Mouse (Mus musculus): ENCODE measurements at regions not wholly inside any gene's neighbourhood (a gene's known extent, or its start where the extent isn't known, plus 50 kb on each side); places are given as distances from the start of the nearest gene placed in this dataset.

DNA sequence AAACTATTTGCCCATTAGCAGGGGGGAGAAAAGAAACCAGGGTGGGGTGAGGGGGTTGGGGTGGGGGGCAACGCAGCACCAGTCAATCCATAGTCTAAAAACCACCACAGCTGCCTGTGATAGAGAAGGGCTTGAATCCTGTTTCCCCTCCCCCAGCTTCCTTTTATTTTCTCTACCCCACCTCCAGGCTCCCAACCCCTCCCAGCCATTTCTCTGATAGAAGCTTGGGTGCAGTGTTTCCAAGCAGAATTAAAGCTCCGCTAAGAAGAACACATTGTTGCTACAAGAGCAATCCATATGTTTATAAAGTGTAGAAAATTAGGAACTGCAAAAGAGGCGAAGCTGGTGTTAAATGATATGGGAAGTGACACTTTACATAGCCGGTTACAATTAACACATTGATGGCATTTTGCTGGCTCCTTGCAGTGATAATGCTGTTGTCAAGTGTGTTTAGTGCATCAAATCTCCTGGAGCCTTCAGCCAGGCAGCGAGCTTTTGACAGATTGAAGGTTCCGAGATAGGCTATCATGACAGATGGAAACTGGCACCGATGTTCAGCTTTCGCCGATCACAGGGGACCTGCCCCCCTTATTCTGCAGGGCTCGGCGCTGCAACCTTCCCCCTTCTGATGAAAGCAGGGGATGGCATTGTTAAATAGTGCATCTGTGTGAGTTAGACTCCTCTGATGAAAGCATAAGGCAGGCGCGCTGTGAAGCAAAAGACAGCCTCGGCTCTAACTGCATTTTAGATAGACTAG, 217.8 kb upstream of the Atp5g3 start:
- peak overlapping the region; percentile 69 for H3K9ac ChIP-seq

DNA sequence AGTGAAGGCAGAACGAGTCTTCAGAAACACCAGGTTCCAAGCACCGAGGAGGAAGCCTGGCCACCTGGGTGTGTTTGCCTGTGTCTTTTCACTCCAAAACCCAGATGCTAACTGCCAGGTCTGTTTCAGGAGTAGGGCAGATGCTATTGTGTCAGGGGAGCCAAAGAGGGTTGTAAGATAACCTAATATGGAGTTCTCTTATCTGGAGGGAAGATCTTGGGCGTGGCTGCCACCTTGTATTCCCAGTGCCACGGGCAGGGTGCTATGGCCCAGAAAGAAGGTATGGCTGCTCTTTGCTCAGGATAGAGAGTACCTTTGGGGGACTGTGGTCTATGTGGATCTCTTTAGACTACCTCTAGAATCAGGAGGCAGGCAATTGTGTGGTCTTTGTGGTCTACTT, 216.0 kb upstream of the Atp5g3 start:
- Histone ChIP-seq H3K4me3 (no peak overlapping the region), H3K9ac (no peak overlapping the region), H3K36me3 (no peaks in the 10 kb centered on the region), H3K27me3 (replicated peaks) (peaks cover 20% of the 10 kb centered on the region), H3K4me1 (peaks cover 21% of the 10 kb centered on the region), H3K9me3 (no peaks in the 10 kb centered on the region), H3K27ac (replicated peaks) (no peak overlapping the region), H3K4me2 (no peak overlapping the region)
- WGBS: 71% methylated on average over 4 of the region's 4 CpGs
- no peak for ATAC-seq (ENCODE audit: extremely low read depth, insufficient number of reproducible peaks, low FRiP score, low TSS enrichment)

More for the DNA sequence above, 217.8 kb upstream of the Atp5g3 start:
- Histone ChIP-seq H3K4me2 (peak overlapping the region; percentile 82), H3K9me3 (no peaks in the 10 kb centered on the region), H3K4me3 (peak overlapping the region; percentile 48), H3K27me3 (replicated peaks) (peaks cover 20% of the 10 kb centered on the region), H3K36me3 (no peaks in the 10 kb centered on the region), H3K27ac (replicated peaks) (no peak overlapping the region), H3K4me1 (peaks cover 21% of the 10 kb centered on the region)
- no peak for ATAC-seq (ENCODE audit: extremely low read depth, insufficient number of reproducible peaks, low FRiP score, low TSS enrichment)
- under 1% methylated on average over 14 of the region's 14 CpGs for WGBS

DNA sequence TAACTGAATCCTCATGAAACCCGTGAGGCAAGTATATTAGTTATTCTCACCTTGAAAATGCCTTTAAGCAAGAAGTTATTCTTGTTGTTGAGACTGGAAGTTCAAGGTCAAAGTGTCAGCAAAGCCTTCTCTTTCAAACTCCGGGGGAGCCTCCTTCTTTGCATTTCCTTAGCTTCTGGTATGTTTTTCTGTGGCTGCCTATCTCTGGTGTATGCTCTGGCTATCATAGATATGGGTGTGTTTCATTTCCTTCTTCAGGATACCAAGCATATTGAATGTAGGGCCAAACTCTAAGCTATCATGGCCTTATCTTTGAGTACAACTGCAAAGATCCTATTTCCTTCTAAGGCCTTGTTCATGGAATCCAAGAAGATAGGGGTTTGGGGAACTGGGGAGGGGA, 213.1 kb upstream of the Atp5g3 start:
- Histone ChIP-seq H3K4me1 (peaks cover 17% of the 10 kb centered on the region), H3K4me2 (no peak overlapping the region), H3K4me3 (no peak overlapping the region), H3K9me3 (no peaks in the 10 kb centered on the region), H3K27ac (replicated peaks) (no peak overlapping the region), H3K9ac (no peak overlapping the region), H3K36me3 (no peaks in the 10 kb centered on the region), H3K27me3 (replicated peaks) (no peaks in the 10 kb centered on the region)
- ATAC-seq (ENCODE audit: extremely low read depth, insufficient number of reproducible peaks, low FRiP score, low TSS enrichment): no peak
- WGBS: 42% methylated on average over 2 of the region's 2 CpGs

DNA sequence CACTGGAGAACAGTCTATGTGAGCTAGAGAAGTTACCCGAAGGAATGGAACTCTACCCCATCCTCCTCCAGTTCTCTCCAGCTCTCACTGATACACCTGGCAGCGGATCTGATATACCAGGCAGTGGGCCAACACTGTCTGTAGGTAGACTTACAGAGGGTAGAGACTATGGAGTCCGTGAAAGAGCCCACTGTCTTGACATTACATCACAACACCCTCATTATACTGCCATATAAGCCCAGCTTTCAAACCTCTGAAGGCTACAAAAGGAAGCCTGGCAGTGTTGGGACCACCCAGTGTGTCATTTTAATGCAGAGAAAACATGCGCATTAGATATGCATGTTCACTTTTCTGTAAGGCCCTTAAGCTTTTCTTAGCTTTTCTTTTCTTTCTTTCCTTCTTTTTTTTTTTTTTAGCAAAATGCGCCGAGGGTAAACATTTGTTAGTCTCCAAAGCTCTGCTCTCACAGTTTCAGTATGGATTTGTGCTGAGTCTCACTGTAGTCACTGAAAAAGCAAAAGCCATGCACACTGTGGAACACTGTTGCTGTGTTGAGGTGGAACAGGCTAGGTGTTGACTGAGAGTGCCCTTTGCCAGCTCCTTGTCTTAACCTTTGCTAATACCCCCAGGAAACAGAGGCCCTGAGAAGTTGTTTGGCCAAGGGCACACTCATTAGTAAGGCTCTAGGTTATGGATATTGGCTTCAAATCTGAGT, 212.4 kb upstream of the Atp5g3 start:
- ATAC-seq (ENCODE audit: extremely low read depth, insufficient number of reproducible peaks, low FRiP score, low TSS enrichment): no peak
- no peaks in the 10 kb centered on the region for H3K36me3 ChIP-seq
- no peak overlapping the region for H3K27ac ChIP-seq (replicated peaks)
- peaks cover 10% of the 10 kb centered on the region; the same call in 1 of the 2 replicates for H3K4me1 ChIP-seq
- no peak overlapping the region for H3K9ac ChIP-seq
- H3K9me3 ChIP-seq: no peaks in the 10 kb centered on the region
- WGBS: 65% methylated on average over 6 of the region's 6 CpGs
- no peak overlapping the region for H3K4me3 ChIP-seq
- no peak overlapping the region for H3K4me2 ChIP-seq
- no peaks in the 10 kb centered on the region for H3K27me3 ChIP-seq (replicated peaks)

DNA sequence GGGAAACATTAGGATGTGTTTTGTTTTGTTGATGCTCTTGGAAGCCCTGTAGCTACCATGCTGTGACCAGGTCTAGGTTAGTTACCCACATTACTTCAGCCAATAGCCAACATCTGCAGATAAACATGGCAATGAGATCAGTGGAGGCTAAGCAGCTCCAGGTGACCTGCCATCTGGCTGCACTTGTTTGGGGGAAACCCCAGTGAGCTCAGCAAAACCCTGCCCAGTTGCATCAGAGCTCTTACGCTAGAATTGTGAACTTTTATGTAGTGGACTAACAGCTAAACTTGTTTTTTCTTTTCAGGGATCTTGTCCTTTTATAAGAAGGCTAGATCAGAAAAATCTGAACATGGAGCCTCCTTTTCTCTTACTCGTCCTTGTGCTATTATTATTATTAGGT, 211.8 kb upstream of the Atp5g3 start:
- ATAC-seq (ENCODE audit: extremely low read depth, insufficient number of reproducible peaks, low FRiP score, low TSS enrichment): no peak
- no peak overlapping the region for H3K27ac ChIP-seq (replicated peaks)
- no peak overlapping the region for H3K4me2 ChIP-seq
- H3K4me1 ChIP-seq: 0 out of 2 replicates have a peak, but pooled peaks cover 9% of the 10 kb centered on the region
- H3K27me3 ChIP-seq (replicated peaks): no peaks in the 10 kb centered on the region
- WGBS: 58% methylated on average over 2 of the region's 2 CpGs
- no peak overlapping the region for H3K4me3 ChIP-seq
- no peak overlapping the region for H3K9ac ChIP-seq
- no peaks in the 10 kb centered on the region for H3K9me3 ChIP-seq
- H3K36me3 ChIP-seq: no peaks in the 10 kb centered on the region

DNA sequence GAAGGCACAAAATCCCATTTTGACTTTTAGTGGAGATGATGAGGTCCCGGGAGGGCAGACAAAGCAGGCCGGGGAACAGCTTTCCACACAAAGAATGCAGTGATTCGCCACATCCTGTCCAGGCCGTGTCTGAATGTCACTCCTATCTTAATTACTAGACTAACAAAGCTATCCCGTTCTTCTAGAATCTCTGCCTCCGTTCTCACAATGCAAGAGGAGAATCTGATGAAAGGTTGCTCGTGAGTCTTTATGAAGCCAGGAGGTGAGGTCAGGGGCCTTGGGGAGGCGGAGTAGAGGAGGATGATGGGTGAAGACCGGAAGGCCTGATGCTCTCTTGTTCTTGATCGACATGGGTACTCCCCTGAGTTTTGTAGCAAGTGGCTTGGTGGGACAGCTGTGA, 208.9 kb upstream of the Atp5g3 start:
- ATAC-seq (ENCODE audit: extremely low read depth, insufficient number of reproducible peaks, low FRiP score, low TSS enrichment): no peak
- Histone ChIP-seq H3K4me3 (no peak overlapping the region), H3K27me3 (replicated peaks) (no peaks in the 10 kb centered on the region), H3K9ac (no peak overlapping the region), H3K4me1 (0 out of 2 replicates have a peak, but pooled peaks cover 9% of the 10 kb centered on the region), H3K9me3 (no peaks in the 10 kb centered on the region), H3K4me2 (0 out of 2 replicates have a peak overlapping the region, but pooled peaks have one; percentile 2), H3K36me3 (no peaks in the 10 kb centered on the region), H3K27ac (replicated peaks) (no peak overlapping the region)
- WGBS: 56% methylated on average over 10 of the region's 10 CpGs

DNA sequence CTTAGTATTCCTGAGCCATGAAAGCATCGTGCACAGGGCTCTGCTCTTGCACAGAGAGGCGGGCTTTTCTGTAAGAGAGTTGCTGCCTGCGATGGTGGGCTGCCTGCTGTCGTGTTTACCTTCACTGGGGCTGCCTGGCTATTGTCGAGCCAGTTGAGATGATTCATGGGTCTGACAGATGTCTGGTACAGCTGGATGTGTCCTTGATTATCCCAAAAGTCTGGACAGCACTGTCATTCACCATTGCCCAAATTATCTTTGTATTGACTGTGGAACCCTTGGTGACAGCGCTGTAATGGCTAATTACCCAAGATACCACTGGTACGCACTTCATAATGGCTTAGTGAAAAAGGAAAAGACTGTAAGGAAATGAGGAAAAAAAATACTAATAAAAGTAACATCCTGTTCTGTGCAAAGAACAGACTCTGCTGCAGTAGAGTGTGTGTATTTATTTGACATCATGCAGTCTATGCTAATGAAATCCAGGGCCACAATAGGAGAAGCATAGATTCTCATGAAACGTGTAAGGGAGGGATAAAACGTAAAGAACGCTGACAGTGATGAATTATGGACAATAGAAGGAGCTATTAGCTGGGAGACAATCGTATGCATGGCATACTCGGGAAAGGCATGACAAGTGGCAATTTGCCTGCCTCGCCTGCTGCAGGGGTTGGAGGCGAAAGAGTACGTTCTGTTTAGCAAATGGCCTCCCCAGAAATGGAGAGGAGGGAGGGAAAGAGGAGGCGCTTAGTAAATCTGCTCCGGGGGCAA, 208.2 kb upstream of the Atp5g3 start:
- Histone ChIP-seq H3K4me2 (0 out of 2 replicates have a peak overlapping the region, but pooled peaks have one; percentile 2), H3K27ac (replicated peaks) (no peak overlapping the region)
- 57% methylated on average over 17 of the region's 17 CpGs for WGBS

DNA sequence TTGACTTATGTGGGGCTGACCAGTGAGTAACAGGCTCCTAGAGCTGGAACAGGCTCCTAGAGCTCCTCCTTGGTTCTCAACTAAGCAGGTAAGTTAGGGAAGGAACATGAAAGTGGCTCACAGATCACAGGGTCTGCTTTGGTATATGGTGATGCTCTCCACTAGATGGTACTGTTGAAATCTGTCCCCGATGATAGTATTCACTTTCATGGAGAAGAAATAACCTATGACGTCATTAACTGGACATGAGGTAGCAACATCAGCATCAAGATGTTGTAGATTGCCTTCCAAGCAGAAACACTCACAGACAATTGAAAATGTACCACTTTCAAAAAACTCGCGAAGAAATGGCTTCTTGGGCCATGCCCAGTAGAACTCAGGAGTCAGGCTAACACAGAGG, 195.3 kb upstream of the Atp5g3 start:
- no peak for ATAC-seq (ENCODE audit: extremely low read depth, insufficient number of reproducible peaks, low FRiP score, low TSS enrichment)
- no peak overlapping the region for H3K27ac ChIP-seq (replicated peaks)
- no peaks in the 10 kb centered on the region for H3K4me1 ChIP-seq
- no peaks in the 10 kb centered on the region for H3K9me3 ChIP-seq
- H3K4me2 ChIP-seq: no peak overlapping the region
- no peaks in the 10 kb centered on the region for H3K36me3 ChIP-seq
- H3K27me3 ChIP-seq (replicated peaks): no peaks in the 10 kb centered on the region
- H3K9ac ChIP-seq: no peak overlapping the region
- WGBS: 73% methylated on average over 4 of the region's 4 CpGs
- no peak overlapping the region for H3K4me3 ChIP-seq

More for the DNA sequence above, 208.2 kb upstream of the Atp5g3 start:
- no peaks in the 10 kb centered on the region for H3K27me3 ChIP-seq (replicated peaks)
- H3K4me1 ChIP-seq: 0 out of 2 replicates have a peak, but pooled peaks cover 9% of the 10 kb centered on the region
- H3K36me3 ChIP-seq: no peaks in the 10 kb centered on the region
- H3K9me3 ChIP-seq: no peaks in the 10 kb centered on the region
- no peak overlapping the region for H3K9ac ChIP-seq
- H3K4me3 ChIP-seq: no peak overlapping the region
- ATAC-seq (ENCODE audit: extremely low read depth, insufficient number of reproducible peaks, low FRiP score, low TSS enrichment): no peak

DNA sequence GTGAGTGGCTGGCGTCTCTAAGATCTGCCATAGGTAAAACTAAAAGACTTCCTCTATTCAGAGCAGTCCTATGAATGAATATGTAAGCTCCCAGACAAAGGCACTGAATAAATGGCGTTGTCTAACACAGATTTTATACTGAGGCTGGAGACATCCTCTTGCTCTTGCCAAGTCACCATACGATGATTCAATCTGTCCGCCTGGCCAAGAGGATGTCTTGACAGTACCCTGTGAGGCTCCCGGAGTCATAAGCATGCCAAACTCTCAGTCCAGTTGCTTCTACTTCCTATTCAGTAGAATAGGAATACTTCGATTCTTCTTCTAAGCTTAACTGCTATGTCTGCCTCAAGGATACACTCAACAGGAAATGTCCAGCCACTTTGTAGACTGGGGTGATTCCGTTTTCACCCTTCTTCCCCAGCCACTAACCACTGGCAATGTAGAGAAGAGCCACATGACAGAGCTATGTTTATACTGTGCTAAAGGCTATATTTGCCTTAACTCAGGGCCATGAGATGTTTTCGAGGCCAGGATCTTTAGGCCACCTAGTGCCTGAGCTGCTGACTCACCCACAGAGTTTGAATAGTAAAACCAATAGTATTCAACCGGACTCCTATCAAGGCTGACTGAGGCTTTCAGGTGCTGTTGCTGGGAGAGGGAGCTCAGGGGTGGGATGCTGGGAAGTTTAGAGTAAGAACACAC, 188.7 kb upstream of the Atp5g3 start:
- H3K9me3 ChIP-seq: no peaks in the 10 kb centered on the region
- no peaks in the 10 kb centered on the region for H3K27me3 ChIP-seq (replicated peaks)
- H3K4me3 ChIP-seq: no peak overlapping the region
- WGBS: 71% methylated on average over 9 of the region's 9 CpGs
- no peak overlapping the region for H3K27ac ChIP-seq (replicated peaks)
- no peak overlapping the region for H3K9ac ChIP-seq
- ATAC-seq (ENCODE audit: extremely low read depth, insufficient number of reproducible peaks, low FRiP score, low TSS enrichment): no peak
- 0 out of 2 replicates have a peak, but pooled peaks cover 4% of the 10 kb centered on the region for H3K4me1 ChIP-seq
- no peaks in the 10 kb centered on the region for H3K36me3 ChIP-seq
- H3K4me2 ChIP-seq: no peak overlapping the region

DNA sequence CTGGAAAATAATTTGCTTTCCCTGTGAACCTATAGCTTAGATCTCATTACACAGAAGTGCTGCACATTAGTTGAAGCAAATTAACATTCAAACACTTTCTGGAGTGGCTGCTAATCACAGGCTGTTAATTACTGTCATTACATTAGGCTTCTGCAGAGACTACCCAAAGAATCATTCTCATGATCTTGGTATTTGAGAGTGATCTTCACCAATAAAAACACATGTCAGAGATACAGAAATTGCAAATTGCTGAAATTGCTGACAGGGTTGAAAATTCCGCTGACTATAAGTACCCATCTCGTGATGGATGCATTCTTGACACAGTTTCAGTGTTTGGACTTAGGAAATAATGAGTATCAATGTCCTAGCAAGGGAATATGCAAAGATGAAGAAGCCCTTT, 185.7 kb upstream of the Atp5g3 start:
- no peaks in the 10 kb centered on the region for H3K9me3 ChIP-seq
- no peak overlapping the region for H3K27ac ChIP-seq (replicated peaks)
- H3K4me2 ChIP-seq: no peak overlapping the region
- 0 out of 2 replicates have a peak, but pooled peaks cover 4% of the 10 kb centered on the region for H3K4me1 ChIP-seq
- H3K4me3 ChIP-seq: no peak overlapping the region
- no peak overlapping the region for H3K9ac ChIP-seq
- H3K27me3 ChIP-seq (replicated peaks): no peaks in the 10 kb centered on the region
- 66% methylated on average over 2 of the region's 2 CpGs for WGBS
- H3K36me3 ChIP-seq: no peaks in the 10 kb centered on the region
- ATAC-seq (ENCODE audit: extremely low read depth, insufficient number of reproducible peaks, low FRiP score, low TSS enrichment): no peak

DNA sequence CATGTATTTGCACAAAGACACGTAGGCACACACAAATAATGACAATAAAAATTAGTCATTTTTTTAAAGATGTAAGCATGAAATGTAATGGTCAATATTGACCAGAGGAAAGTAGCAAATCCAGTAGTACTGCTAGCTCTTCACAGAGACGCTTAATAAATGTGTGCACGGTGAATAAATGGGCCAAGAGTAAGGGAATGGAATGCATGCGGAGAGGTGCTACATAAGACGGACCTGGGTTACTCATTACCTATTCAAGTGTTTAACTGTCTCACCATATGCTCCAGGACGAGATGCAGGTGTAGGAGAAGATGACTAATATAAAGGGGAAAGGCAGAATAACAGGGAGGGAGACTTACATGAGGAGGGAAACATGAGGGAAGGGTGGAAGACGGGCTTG, 182.4 kb upstream of the Atp5g3 start:
- 76% methylated on average over 7 of the region's 7 CpGs for WGBS
- ATAC-seq (ENCODE audit: extremely low read depth, insufficient number of reproducible peaks, low FRiP score, low TSS enrichment): no peak

More for the DNA sequence above, 182.4 kb upstream of the Atp5g3 start:
- Histone ChIP-seq H3K36me3 (no peaks in the 10 kb centered on the region), H3K4me1 (no peaks in the 10 kb centered on the region), H3K4me3 (no peak overlapping the region), H3K9me3 (no peaks in the 10 kb centered on the region), H3K27ac (replicated peaks) (no peak overlapping the region), H3K27me3 (replicated peaks) (no peaks in the 10 kb centered on the region), H3K4me2 (no peak overlapping the region), H3K9ac (no peak overlapping the region)
